Mouse (Mus musculus) lung, postnatal 0 days (tissue): Measurements from ENCODE around the gene Iqgap2.

Source experiments
- CTCF ChIP-seq: IDR thresholded peaks from 2 replicates; pipeline ENCODE4 v1.5.1; 2016; ENCODE audit warnings: antibody characterized with exemption, mild to moderate bottlenecking
- EP300 ChIP-seq: IDR thresholded peaks from 2 replicates; pipeline ENCODE4 v1.6.1; 2016; ENCODE audit warnings: antibody characterized with exemption, mild to moderate bottlenecking, control low read depth

DNA sequence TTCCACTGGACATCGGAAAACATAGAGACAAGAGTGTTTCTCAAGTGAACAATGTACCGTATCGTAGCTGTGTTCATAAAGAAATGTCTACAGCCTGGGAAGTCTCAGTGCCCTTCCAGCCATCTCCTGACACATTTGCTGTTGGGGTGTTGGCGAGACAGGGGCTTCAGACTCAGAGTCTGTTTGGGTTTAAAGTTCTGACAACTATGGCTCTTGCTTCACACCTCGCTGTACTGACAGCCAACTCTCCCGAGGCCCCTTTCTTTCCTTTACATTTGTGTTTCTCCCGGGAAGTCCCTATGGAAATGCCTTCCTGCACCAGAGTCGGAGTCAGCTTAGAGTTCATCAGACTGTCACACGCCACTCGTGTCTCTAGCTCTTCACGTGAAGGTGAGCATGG, 144.2 kb downstream of the Iqgap2 start:
- TF ChIP-seq CTCF (no peak), EP300 (no peak)
